ENCODE assay signal across 8 mouse cellular contexts in genomic region chr14:34549004-34549671, GRCm38 (mm10). TPM values are rescaled to one million over a fixed set of nuclear protein-coding genes. Genes with fewer than 3 reads are reported as not detected.
DNase-seq lines count a peak whose midpoint lies in the region; ATAC-seq and TF ChIP-seq lines count a peak whose summit lies in the region.

No protein-coding gene starts in this region.

- WGBS in embryonic facial prominence, embryonic 12.5 days: under 1% methylated on average over 55 of the region's 55 CpGs
- WGBS in heart, adult 2 months: 2% methylated on average over 53 of the region's 55 CpGs
- WGBS in limb, embryonic 15.5 days: under 1% methylated on average over 55 of the region's 55 CpGs
- 2% methylated on average over 47 of the region's 55 CpGs for WGBS in midbrain, postnatal 0 days

- ATAC-seq in embryonic facial prominence, embryonic 12.5 days (ENCODE audit: insufficient number of reproducible peaks, insufficient read depth, low FRiP score, low TSS enrichment): peak; percentile 92
- peak; percentile 86 for ATAC-seq in limb, embryonic 15.5 days (ENCODE audit: insufficient number of reproducible peaks, low FRiP score, low TSS enrichment, low read depth)
- ATAC-seq in midbrain, postnatal 0 days (ENCODE audit: low FRiP score): peak; percentile 96

- peaks cover under 1% of the 10 kb centered on the region; the same call in 1 of the 2 replicates for H3K27me3 ChIP-seq in embryonic facial prominence, embryonic 12.5 days
- no peaks in the 10 kb centered on the region for H3K27me3 ChIP-seq in heart, adult 2 months (ENCODE audit: control insufficient read depth, insufficient read depth, low read length)
- H3K27me3 ChIP-seq in limb, embryonic 15.5 days: no peaks in the 10 kb centered on the region
- H3K27me3 ChIP-seq in midbrain, postnatal 0 days (ENCODE audit: insufficient read depth, low read length): no peaks in the 10 kb centered on the region
- H3K27me3 ChIP-seq in splenic B cell, adult 2 months (ENCODE audit: control insufficient read depth, insufficient read depth, low read length, poor library complexity, severe bottlenecking): no peaks in the 10 kb centered on the region; the same call in 1 of the 2 replicates

- intact Hi-C loops in heart, adult 2 months (cut with DNase I): loop anchor here (1.0 to 2.0 kb wide), 3 partner anchors 44 to 177 kb away; no protein-coding TSS in a partner anchor

- TF ChIP-seq CTCF in heart, adult 2 months (IDR thresholded peaks at IDR 0.05): peak; percentile 97
- TF ChIP-seq CTCF in midbrain, postnatal 0 days (IDR thresholded peaks at IDR 0.05): peak; percentile 98

- H3K36me3 ChIP-seq in embryonic facial prominence, embryonic 12.5 days: no peaks in the 10 kb centered on the region
- peaks cover 14% of the 10 kb centered on the region for H3K36me3 ChIP-seq in heart, adult 2 months (ENCODE audit: control insufficient read depth, insufficient read depth, low read length)
- H3K36me3 ChIP-seq in limb, embryonic 15.5 days: no peaks in the 10 kb centered on the region
- H3K36me3 ChIP-seq in midbrain, postnatal 0 days (ENCODE audit: insufficient read depth, low read length): no peaks in the 10 kb centered on the region
- H3K36me3 ChIP-seq in splenic B cell, adult 2 months (ENCODE audit: control insufficient read depth, insufficient read depth, low read length, poor library complexity, severe bottlenecking): no peaks in the 10 kb centered on the region

- peak; percentile 5; the same call in 1 of the 2 replicates for TF ChIP-seq POLR2A in heart, adult 2 months (IDR thresholded peaks at IDR 0.05; ENCODE audit: insufficient read depth, low read depth, low read length)

- peak overlapping the region; percentile 66 for H3K4me2 ChIP-seq in embryonic facial prominence, embryonic 12.5 days (replicated peaks)
- peak overlapping the region; percentile 76 for H3K4me2 ChIP-seq in limb, embryonic 15.5 days
- peak overlapping the region; percentile 85 for H3K4me2 ChIP-seq in midbrain, postnatal 0 days (ENCODE audit: low read depth, low read length, poor library complexity, severe bottlenecking)

- no peaks in the 10 kb centered on the region for H3K9me3 ChIP-seq in embryonic facial prominence, embryonic 12.5 days
- no peaks in the 10 kb centered on the region for H3K9me3 ChIP-seq in limb, embryonic 15.5 days
- H3K9me3 ChIP-seq in midbrain, postnatal 0 days (ENCODE audit: low read length): no peaks in the 10 kb centered on the region

- TF ChIP-seq EP300 in heart, adult 2 months (IDR thresholded peaks at IDR 0.05; ENCODE audit: insufficient read depth, low read depth, low read length): peak; percentile 21; the same call in 1 of the 2 replicates

- 0 out of 2 replicates have a peak, but pooled peaks cover 4% of the 10 kb centered on the region for H3K4me1 ChIP-seq in embryonic facial prominence, embryonic 12.5 days
- peaks cover 19% of the 10 kb centered on the region for H3K4me1 ChIP-seq in heart, adult 2 months (ENCODE audit: control insufficient read depth, insufficient read depth, low read length)
- peaks cover 4% of the 10 kb centered on the region; the same call in 1 of the 2 replicates for H3K4me1 ChIP-seq in limb, embryonic 15.5 days
- H3K4me1 ChIP-seq in midbrain, postnatal 0 days (ENCODE audit: insufficient read depth, low read length): no peaks in the 10 kb centered on the region

- H3K9ac ChIP-seq in embryonic facial prominence, embryonic 12.5 days: peak overlapping the region; percentile 69
- peak overlapping the region; percentile 68 for H3K9ac ChIP-seq in heart, adult 2 months (ENCODE audit: low read depth, low read length)
- H3K9ac ChIP-seq in limb, embryonic 15.5 days: peak overlapping the region; percentile 60
- H3K9ac ChIP-seq in midbrain, postnatal 0 days (replicated peaks; ENCODE audit: low read length, poor library complexity, severe bottlenecking): peak overlapping the region; percentile 97

- no peaks in the 10 kb centered on the region for H3K79me2 ChIP-seq in heart, adult 2 months (replicated peaks; ENCODE audit: control insufficient read depth, insufficient read depth, low read length)

- DNase-seq in A20 (ENCODE audit: low read depth, low spot score): peak; percentile 93
- peak; percentile 89 to 92 for DNase-seq in adrenal gland, postnatal 36 days
- peak; percentile 85 to 86 for DNase-seq in heart, adult 2 months
- DNase-seq in kidney, adult 8-10 months: peak; percentile 70 to 76
- DNase-seq in midbrain, postnatal 0 days (ENCODE audit: low spot score): peak; percentile 92
- DNase-seq in splenic B cell, adult 2 months (ENCODE audit: low read depth, low spot score): peak; percentile 58

- peak overlapping the region; percentile 83 for H3K27ac ChIP-seq in embryonic facial prominence, embryonic 12.5 days
- H3K27ac ChIP-seq in heart, adult 2 months: peak overlapping the region; percentile 84
- peak overlapping the region; percentile 90 for H3K27ac ChIP-seq in limb, embryonic 15.5 days
- peak overlapping the region; percentile 87 for H3K27ac ChIP-seq in midbrain, postnatal 0 days (ENCODE audit: low read depth, low read length)

- peak overlapping the region; percentile 68 for H3K4me3 ChIP-seq in embryonic facial prominence, embryonic 12.5 days
- peak overlapping the region; percentile 35 for H3K4me3 ChIP-seq in heart, adult 2 months
- peak overlapping the region; percentile 67 for H3K4me3 ChIP-seq in limb, embryonic 15.5 days
- peak overlapping the region; percentile 76 for H3K4me3 ChIP-seq in midbrain, postnatal 0 days (ENCODE audit: low read depth, low read length)

RNA-seq across cellular contexts. Expression of gene 9230112D13Rik, which starts 26.5 kb away (rescaled TPM):
- total RNA-seq in adrenal gland, postnatal 36 days (2021): not detected
- polyA plus RNA-seq in embryonic facial prominence, embryonic 12.5 days (2016; fragmentation: Nextera tagmentation; extraction: Ambion mirVana): not detected in 2 replicates
- total RNA-seq in heart, adult 2 months (2021): not detected
- polyA plus RNA-seq in heart, adult 2 months (2012; rRNA removed): not detected in 2 replicates
- not detected in 2 replicates for polyA plus RNA-seq in limb, embryonic 15.5 days (2015; fragmentation: Nextera tagmentation; extraction: Ambion mirVana)
- total RNA-seq in midbrain, postnatal 0 days (2014; rRNA removed): not detected in 2 replicates
- not detected in 2 replicates for polyA plus RNA-seq in midbrain, postnatal 0 days (2015; fragmentation: Nextera tagmentation; extraction: Ambion mirVana)

RNA-seq across cellular contexts. Expression of gene Ldb3, which starts 39.3 kb away (rescaled TPM):
- 1 to 10 TPM in 1 of 2 experiments, under 1 TPM in 1; 0.46 to 1.1 TPM for total RNA-seq in adrenal gland, postnatal 36 days (2021)
- polyA plus RNA-seq in embryonic facial prominence, embryonic 12.5 days (2016; fragmentation: Nextera tagmentation; extraction: Ambion mirVana): 1.1 and 1.6 TPM in 2 replicates
- 1,000 to 10,000 TPM in 1 of 2 experiments, 100 to 1,000 TPM in 1; 940 to 1,084 TPM for total RNA-seq in heart, adult 2 months (2021)
- polyA plus RNA-seq in heart, adult 2 months (2012; rRNA removed): 1,077 and 1,138 TPM in 2 replicates
- polyA plus RNA-seq in limb, embryonic 15.5 days (2015; fragmentation: Nextera tagmentation; extraction: Ambion mirVana): 28.2 and 98.7 TPM in 2 replicates
- 1.6 and 1.7 TPM in 2 replicates for total RNA-seq in midbrain, postnatal 0 days (2014; rRNA removed)
- polyA plus RNA-seq in midbrain, postnatal 0 days (2015; fragmentation: Nextera tagmentation; extraction: Ambion mirVana): 1.1 and 1.2 TPM in 2 replicates

RNA-seq across cellular contexts. Expression of gene Bmpr1a, which starts 46.0 kb away (rescaled TPM):
- total RNA-seq in adrenal gland, postnatal 36 days (2021): 10 to 100 TPM; 58.6 to 74.3 TPM
- polyA plus RNA-seq in embryonic facial prominence, embryonic 12.5 days (2016; fragmentation: Nextera tagmentation; extraction: Ambion mirVana): 71.4 TPM in 2 replicates
- 10 to 100 TPM; 58.4 to 62.5 TPM for total RNA-seq in heart, adult 2 months (2021)
- 13.8 and 38.2 TPM in 2 replicates for polyA plus RNA-seq in heart, adult 2 months (2012; rRNA removed)
- 44.1 and 54.8 TPM in 2 replicates for polyA plus RNA-seq in limb, embryonic 15.5 days (2015; fragmentation: Nextera tagmentation; extraction: Ambion mirVana)
- total RNA-seq in midbrain, postnatal 0 days (2014; rRNA removed): 42.5 and 50.8 TPM in 2 replicates
- polyA plus RNA-seq in midbrain, postnatal 0 days (2015; fragmentation: Nextera tagmentation; extraction: Ambion mirVana): 13.9 and 14.0 TPM in 2 replicates

RNA-seq across cellular contexts. Expression of gene Opn4, which starts 50.8 kb away (rescaled TPM):
- not detected for total RNA-seq in adrenal gland, postnatal 36 days (2021)
- 0.97 and 1.1 TPM in 2 replicates for polyA plus RNA-seq in embryonic facial prominence, embryonic 12.5 days (2016; fragmentation: Nextera tagmentation; extraction: Ambion mirVana)
- total RNA-seq in heart, adult 2 months (2021): 1 to 10 TPM; 2.4 to 2.6 TPM
- polyA plus RNA-seq in heart, adult 2 months (2012; rRNA removed): 7.9 and 9.2 TPM in 2 replicates
- polyA plus RNA-seq in limb, embryonic 15.5 days (2015; fragmentation: Nextera tagmentation; extraction: Ambion mirVana): 0.20 and 0.63 TPM in 2 replicates
- not detected in 2 replicates for total RNA-seq in midbrain, postnatal 0 days (2014; rRNA removed)
- polyA plus RNA-seq in midbrain, postnatal 0 days (2015; fragmentation: Nextera tagmentation; extraction: Ambion mirVana): 0.10 and 0.14 TPM in 2 replicates

Comparison
In these comparisons a context has a peak if more than half of its experiments do, and no peak if none do; other contexts are left out.
1. Peak in every context shown above with its lines: DNase-seq, ATAC-seq, H3K4me3 ChIP-seq and H3K27ac ChIP-seq.
2. RNA of gene Ldb3, which starts 39.3 kb away (polyA plus RNA-seq): 1,077 to 1,138 TPM in heart, adult 2 months; 28.2 to 98.7 TPM in limb, embryonic 15.5 days, 1.1 to 1.6 TPM in embryonic facial prominence, embryonic 12.5 days and 1.1 to 1.2 TPM in midbrain, postnatal 0 days; every median in the first group is over 10 times any median in the second.